Mouse (Mus musculus) liver, adult 2 months (tissue): Measurements from ENCODE around the gene Nhlrc4.

Experiments
- CTCF ChIP-seq: fragments of 200-500 bp; IDR thresholded peaks from 2 replicates; pipeline ENCODE4 v1.5.1; 2011; ENCODE audit warnings: low read depth, low read length, control low read depth
- POLR2A ChIP-seq: fragments of 200-500 bp; IDR thresholded peaks from 2 replicates; pipeline ENCODE4 v1.6.1; 2011; ENCODE audit warnings: low read length, control low read depth; ENCODE audit not compliant: insufficient read depth; ENCODE audit errors: extremely low read depth

DNA sequence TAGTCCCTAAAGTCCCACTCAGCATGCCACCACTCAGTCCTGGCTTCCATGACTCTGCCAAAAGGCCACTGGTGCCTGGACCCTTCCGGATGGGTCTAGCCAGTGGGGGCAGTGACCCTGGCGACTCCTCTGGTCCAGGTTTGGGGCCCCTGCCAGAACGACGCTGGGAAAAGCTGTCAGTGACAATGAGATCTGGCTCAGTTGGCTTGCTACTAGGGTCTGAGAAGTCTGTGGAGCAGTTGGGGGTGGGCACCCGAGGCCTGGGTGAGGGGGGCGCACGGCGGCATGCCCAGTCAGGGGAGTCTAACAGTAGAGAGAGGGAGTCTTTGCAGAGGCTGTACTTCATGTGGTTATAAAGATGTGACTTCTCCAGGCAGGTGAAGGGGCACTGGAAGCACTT is 3.3 kb upstream of the Nhlrc4 start:
- TF ChIP-seq CTCF (no peak), POLR2A (no peak)
